Mouse (Mus musculus) ovary, postnatal 14 days (tissue): Measurements from ENCODE around the gene Olfr544.

Experiments
- DNase-seq: peaks from one replicate; pipeline ENCODE4 v3.0.0; 2022; ENCODE audit warnings: low spot score

Olfr544 gene

DNA sequence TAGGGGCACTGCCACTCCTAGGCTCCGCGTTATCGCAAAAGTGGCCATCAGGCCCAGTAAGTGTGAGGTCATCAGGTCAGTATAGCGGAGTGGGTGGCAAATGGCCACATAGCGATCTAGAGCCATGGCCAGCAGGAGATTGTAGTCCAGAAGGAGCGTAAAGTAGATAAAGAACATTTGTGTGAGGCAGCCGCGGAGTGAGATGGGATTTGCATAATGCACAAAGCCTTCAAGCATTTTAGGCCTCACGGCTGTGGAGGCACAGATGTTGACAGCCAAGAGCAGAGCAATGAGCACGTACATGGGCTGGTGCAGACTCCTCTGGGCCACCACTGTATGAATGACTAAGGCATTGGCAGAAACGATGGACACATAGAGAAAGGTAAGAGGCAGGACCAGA lies 10.7 kb downstream of the Olfr544 start:
- no peak for DNase-seq

DNA sequence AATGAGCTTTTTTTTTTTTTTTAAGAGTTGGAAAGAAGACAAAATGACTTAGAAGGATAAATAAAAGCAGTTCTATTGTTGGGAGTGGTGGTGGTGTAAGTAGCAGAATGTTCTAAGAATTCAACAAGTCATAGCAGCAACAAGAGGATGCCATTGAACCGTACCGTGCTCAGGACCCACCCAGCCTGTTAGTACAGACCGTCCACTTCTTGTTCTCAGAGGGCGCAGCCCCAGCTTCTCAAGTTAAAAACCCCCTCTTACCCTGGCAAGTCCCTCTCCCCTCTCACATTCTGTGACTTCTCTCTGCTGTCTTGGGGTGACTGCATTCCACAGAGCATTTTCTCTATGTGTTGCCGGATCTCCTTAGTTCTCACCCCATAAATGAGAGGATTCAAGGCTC lies 11.5 kb downstream of the Olfr544 start:
- DNase-seq = no peak

DNA sequence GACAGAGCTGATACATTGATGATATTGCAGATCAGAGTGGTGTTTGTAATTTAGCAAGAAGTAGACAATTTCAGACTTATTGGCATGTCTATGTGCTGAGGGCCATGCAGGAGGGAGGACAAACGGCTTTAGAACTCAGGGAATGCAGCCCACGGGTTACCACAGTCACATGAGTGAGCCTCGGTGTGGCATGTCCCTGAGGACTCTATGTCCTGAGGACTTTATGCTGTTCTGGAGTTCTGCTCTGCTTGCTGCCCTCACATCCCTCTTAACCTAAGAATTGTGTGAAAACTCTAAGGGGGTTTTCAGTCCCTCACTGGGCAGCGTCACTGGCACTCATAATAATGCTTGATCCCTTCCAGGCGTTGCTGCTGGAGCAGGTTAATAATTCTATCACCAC lies 15.4 kb downstream of the Olfr544 start:
- no peak for DNase-seq

DNA sequence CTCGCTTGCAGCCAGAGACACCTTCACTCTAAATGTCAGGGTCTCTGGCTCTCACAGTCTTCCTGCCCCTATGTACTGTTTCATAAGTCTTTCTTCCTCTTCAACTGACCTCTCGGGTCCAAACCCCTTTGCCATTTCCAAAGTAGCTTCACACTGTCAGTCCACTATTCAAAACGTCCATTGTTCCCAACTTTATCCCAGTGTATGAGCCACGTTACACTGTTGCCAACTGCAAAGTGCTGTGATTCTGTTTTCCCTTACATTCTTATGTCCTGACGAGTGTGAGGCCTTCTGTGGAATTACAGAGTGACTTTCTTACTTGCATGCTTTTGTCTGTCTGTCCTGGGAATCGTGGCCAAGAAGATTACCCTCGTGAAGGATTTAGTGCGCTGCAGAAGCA lies 20.5 kb downstream of the Olfr544 start:
- DNase-seq = no peak

DNA sequence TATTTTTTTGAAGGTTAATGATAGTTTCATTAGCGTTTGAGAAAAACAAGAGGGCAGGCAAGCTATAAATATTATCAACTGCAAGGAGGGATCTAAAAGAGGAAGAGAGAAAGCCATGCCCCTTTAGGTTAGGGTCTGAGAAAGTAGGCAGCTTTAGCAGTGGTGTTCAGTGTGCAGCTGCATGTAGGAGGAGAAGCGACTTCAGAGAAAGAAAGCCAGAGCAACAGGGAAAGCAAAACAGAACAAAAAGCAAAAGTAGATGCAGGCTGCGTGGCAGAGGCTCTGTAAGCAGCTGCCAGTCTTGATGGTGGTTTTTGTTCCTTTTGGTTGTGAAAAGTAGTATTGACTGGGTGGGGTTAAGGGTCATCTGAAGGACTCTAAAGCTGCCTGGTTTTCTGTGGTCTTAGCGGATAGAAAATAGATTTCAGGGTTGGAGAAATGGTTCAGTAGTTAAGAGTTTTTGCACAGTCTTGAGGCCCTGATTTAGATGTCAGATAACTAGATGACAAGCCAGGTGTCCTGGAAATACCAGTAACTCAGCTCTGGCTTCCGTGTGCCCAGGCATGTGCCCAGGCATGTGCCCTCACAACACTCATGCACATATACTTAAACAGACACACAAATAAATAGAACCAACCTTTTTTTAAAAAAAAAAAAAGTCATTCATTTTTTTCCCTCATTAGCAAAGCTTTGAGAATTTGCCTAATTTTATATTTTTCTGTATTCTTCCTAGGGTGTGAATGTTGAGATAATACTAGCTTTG lies 29.3 kb downstream of the Olfr544 start:
- no peak for DNase-seq

DNA sequence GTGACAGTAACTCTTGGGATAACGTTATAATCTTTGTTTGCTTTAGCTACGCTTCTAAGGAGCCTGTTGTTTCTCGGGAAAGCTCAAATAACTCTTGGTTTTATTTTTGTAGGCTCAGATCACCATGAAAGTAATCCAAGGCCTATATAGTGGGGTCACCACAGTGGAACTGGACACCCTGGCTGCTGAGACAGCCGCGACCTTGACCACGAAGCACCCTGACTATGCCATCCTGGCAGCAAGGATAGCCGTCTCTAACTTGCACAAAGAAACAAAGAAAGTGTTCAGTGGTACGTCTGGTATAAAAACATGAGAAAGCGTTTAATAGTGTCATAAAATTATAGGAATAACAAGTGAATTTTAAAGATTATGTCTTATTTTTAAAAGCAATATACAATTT lies 41.7 kb downstream of the Olfr544 start:
- no peak for DNase-seq

DNA sequence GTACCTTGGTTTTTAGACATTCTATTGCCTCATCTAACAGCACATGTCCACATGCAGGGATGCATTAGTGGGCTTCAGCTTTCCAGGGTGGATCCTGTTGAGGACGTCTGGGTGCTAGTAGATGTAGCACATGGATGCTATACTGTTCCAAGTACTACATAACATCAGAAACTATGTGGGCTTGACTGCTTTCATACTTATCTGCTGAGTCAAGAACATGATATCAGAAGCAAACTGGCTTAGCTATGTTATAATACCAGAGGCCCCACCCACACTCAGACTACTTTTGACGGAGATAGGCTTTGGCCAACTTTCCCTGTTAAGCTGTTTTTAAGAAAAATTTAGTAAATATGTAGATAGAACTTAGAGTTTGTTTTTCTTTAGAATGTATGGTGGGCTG lies 43.8 kb downstream of the Olfr544 start:
- no peak for DNase-seq

DNA sequence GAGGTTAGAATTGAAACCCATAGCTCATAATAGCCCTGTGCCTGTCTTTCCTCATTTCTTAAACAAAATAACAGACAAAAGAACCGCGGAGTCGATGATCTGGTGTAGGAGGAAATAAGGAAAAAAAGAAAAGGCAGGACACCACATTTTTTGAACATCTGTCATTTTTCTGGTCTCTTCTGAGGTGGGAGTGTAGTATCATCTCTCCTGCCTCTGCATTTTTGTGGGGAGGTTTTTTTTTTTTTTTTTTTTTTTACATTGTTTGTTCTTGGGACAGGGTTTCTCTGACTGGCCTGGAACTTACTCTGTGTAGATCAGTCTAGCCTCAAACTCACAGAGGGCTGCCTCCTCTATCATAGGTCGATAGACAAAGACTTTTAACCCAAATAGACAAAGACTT lies 45.7 kb downstream of the Olfr544 start:
- no peak for DNase-seq

DNA sequence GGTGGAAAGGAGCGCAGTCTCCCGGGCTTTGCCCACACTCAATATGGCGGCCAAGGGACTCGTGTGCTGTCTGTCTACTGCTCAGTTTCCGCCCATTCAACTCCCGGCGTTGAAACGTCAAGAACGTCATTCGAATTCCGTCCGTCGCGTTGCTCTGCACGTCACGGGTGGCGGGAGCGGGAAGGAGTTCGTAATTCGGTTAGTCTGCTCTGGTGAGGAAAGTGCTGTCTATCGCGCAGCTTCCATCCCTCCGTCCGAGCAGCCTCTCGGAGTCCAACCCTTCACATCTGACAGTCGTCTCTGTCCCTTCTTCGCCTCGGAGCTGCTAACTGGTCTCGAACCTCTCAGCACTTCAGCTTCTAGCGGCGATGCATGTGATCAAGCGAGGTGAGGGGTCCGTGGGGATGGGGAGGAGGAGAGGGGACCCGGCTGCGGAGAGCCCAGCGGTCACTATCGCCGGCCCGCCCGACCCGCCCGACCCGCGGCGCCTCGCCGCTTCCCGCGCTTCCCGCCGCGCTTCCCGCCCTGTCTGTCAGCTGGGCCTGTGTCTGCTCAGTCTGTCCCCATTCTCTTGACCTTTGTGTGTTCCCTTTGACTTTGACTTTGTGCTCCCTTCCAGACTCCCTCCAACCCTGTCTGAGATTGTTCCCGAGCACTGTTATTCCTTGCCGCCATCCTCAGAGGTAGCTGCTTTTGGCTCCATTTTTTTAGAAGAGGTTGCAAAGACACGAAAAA lies 46.3 kb downstream of the Olfr544 start, which contains the start of gene Rrm1:
TSS of gene Rrm1 (plus strand) at position 39 of the 735 bp plus-strand sequence.
- peak; percentile 93 for DNase-seq

DNA sequence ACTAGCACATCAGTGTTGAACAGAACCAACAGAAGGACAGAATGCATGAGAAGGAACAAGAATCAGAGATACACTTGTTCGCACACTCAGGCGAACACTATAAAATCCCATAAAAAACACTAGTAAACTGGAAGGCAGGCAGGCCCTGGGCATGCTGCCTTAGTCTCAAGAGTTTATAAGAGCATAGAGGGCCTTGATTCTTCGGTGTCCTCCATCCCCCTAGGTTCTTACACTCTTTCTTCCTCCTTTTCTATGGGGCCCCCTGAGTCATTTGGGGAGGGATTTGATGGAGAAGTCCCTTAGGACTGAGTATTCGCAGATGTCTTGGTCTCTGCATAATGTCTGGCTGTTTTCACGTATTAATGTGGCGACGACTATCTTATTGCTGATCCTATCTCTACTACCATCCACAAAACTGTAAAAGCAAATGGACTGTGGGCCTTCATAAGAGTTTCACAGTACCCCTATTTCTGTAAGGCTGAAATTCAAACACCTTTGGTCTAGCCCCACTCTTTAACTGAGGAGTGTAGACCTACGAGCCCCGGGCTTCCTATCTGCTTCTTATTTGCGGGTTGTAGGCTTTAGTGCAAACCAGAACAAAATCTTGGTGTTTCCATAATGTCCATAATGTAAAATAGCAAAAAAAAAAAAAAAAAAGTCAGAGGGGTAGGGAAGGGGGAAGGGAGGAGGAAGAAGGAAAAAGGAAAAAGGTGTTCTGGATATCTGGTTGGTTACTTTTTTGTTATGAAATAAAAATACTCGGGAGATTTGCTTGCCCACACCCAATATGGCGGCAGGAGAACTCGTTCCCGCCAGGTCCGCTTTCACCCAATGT lies 47.1 kb downstream of the Olfr544 start:
- DNase-seq = no peak

DNA sequence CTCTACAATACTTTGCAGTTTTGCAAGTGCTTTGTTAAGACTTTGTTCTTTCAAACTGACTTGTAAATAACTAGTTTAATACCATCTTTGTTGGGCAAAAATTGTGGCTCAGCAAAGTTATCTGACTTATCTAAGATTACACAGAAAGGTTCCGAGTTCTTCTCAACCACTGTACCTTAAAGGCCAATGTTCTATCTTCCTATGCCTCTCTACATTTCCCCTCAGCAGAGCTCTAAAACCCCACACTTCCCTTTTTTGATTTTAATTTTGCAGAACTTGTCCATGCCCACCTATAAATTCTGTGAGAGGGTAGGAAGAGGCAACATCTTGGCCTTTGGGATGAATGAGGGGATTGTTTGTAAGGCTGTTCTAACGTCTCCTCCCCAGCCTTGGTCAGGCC lies 53.8 kb downstream of the Olfr544 start:
- no peak for DNase-seq
